Mouse (Mus musculus) midbrain, embryonic 15.5 days (tissue): ENCODE measurements around the gene Tdrd12. TPM values are rescaled to one million over a fixed set of nuclear protein-coding genes. Genes with fewer than 3 reads are reported as not detected.

Experiments used
- polyA plus RNA-seq: library from polyadenylated mRNA; unstranded; fragments of >200 nt; fragmentation: Nextera tagmentation; extraction: Ambion mirVana; gene quantifications from 2 replicates; pipeline ENCODE4 v1.2.1, GENCODE M21; 2015

The Tdrd12 gene
- polyA plus RNA-seq, 1 experiment from 2014 or later: 0.37 TPM

Other genes starting within 250 kb of the Tdrd12 start
- 19.9 and 23.1 TPM in 2 replicates for gene Gpatch1, start 219.3 kb downstream of the Tdrd12 start, polyA plus RNA-seq
- 1.9 and 2.1 TPM in 2 replicates for gene Rhpn2, start 203.6 kb downstream of the Tdrd12 start, polyA plus RNA-seq
- gene Faap24, start 140.9 kb downstream of the Tdrd12 start, polyA plus RNA-seq: 19.4 and 19.9 TPM in 2 replicates
- gene Cep89, start 140.7 kb downstream of the Tdrd12 start, polyA plus RNA-seq: 35.8 and 36.1 TPM in 2 replicates
- gene Slc7a9, start 88.9 kb downstream of the Tdrd12 start, polyA plus RNA-seq: 0.12 and 0.13 TPM in 2 replicates
- 87.3 and 91.5 TPM in 2 replicates for gene Nudt19, start 18.6 kb upstream of the Tdrd12 start, polyA plus RNA-seq
- 0.04 TPM in 1 of 2 replicates, not detected in the other for gene Rgs9bp, start 47.8 kb upstream of the Tdrd12 start, polyA plus RNA-seq
- gene Ankrd27, start 48.5 kb upstream of the Tdrd12 start, polyA plus RNA-seq: 18.9 and 19.0 TPM in 2 replicates
- gene Pdcd5, start 109.8 kb upstream of the Tdrd12 start, polyA plus RNA-seq: 235 and 241 TPM in 2 replicates
- 39.6 and 42.3 TPM in 2 replicates for gene Dpy19l3, start 216.7 kb upstream of the Tdrd12 start, polyA plus RNA-seq